Mouse (Mus musculus) spleen, adult 12 weeks (tissue): ENCODE results near the gene 1700067K01Rik.
A peak's percentile ranks its signal among the peaks of the same experiment; 100 is the strongest.
"Not testable (repeated sequence)": the region's sequence is repeated elsewhere in the genome, so short reads cannot be mapped to it uniquely, and the experiment has no call there.

Source experiments
- DNase-seq: peaks from one replicate; pipeline ENCODE4 v3.0.0; 2022; ENCODE audit warnings: low spot score

1700067K01Rik gene

DNA sequence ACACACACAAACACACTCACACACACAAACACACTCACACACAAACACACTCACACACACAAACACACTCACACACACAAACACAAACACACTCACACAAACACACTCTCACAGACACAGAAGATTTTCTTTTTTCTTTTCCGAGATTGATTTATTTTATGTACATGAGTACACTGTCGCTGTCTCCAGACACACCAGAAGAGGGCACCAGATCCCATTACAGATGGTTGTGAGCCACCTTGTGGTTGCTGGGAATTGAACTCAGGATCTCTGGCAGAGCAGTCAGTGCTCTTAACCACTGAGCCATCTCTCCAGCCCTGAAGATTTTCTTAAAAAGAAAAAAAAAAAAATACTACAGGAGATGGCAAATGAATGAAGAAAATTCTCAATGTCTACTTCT is 18.1 kb upstream of the 1700067K01Rik start:
- not testable (repeated sequence) for DNase-seq

GRCm38 (mm10) chr8:83989243-83989642 is 12.1 kb upstream of the 1700067K01Rik start:
- no peak for DNase-seq

- no peak for DNase-seq
Observed at GRCm38 (mm10) chr8:83990170-83990569, 11.1 kb upstream of the 1700067K01Rik start.

DNA sequence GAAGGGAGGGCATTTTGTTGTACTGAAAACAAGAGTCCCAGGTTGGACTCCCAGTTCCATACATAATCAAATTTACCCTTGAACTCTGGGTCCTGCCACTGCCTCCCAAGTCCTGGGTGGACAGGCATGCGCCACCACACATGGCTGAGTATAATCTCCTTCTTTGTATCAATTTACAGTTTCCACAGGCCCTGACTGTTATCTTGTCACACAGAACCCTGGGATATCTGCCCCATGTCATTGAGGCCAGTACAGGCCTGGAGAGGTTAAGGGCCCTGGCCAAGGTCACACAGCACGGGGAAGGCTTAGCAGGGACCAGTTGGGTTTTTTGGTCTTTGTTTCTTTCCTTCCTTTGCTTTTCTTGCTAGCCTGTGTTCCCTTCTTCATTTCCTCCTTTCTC is 8.8 kb upstream of the 1700067K01Rik start:
- no peak for DNase-seq

DNA sequence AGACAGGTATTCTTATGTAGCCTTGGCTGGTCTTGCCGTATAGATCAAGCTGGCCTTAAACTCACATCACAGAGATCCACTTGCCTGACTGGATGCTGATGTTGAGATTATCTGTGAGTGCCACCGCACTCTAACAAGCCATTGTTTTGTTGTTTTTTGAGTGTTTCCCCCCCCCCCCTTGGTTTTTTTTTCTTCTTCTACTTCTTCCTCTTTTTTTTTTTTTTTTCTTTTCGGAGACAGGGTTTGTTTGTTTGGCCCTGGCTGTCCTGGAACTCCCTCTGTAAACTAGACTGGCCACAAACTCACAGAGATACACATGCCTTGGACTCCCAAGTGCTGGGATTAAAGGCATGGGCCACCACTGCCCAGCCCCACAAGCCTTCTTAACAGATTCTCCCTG is 7.3 kb upstream of the 1700067K01Rik start:
- DNase-seq: no peak

GRCm38 (mm10) chr8:83995973-83996372 is 5.3 kb upstream of the 1700067K01Rik start:
- DNase-seq: no peak

DNA sequence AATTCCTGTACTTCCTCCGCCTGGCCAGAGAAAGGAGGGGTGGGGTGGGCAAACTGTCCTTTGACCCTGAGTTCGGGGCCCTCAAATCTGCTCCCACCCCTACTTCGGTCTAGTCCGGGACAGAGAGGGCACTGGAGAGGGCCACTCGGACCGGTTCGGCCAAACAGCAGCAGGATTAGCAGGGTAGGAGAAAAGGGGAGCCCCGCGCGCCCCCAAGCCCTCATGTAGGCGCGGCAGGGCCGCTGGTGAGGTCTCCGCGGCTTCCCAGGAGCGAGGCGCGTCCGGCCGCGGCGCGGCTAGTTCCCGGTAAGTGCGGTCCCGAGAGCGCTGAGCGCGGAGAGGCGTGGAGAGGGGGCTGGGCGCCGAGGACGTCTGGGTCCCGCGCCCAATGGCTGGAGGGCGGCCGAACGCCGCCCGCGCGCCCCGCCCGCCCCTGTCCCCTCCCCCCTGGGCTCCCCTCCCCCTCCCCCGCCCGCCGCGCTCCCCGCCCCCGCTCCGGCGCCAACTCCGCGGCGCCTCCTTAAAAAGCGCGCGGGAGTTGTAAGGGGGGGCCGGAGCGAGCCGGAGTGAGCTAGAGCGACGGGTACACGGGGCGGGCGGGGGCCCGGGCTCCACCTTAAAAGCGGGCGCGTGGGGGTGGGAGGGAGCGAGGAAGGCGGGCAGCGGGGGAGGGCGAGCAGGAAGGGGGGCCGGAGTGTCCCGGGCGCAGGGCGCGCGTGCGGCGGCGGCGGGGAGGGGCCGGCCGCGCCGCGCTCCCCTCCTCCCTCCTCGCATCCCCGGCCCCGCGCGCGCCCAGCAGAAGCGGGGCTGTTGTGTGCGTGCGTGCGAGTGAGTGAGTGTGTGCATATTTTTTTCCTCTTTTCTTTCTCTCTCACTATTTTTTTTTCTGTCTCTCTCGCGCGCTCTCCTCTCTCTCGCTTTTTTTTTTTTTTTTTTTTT is 4.5 kb upstream of the 1700067K01Rik start:
- peak; percentile 72 for DNase-seq

GRCm38 (mm10) chr8:83997511-83998141 is 3.7 kb upstream of the 1700067K01Rik start, which contains the start of gene Samd1:
Samd1 (plus strand) TSS chr8:83997672.
- DNase-seq: no peak

DNA sequence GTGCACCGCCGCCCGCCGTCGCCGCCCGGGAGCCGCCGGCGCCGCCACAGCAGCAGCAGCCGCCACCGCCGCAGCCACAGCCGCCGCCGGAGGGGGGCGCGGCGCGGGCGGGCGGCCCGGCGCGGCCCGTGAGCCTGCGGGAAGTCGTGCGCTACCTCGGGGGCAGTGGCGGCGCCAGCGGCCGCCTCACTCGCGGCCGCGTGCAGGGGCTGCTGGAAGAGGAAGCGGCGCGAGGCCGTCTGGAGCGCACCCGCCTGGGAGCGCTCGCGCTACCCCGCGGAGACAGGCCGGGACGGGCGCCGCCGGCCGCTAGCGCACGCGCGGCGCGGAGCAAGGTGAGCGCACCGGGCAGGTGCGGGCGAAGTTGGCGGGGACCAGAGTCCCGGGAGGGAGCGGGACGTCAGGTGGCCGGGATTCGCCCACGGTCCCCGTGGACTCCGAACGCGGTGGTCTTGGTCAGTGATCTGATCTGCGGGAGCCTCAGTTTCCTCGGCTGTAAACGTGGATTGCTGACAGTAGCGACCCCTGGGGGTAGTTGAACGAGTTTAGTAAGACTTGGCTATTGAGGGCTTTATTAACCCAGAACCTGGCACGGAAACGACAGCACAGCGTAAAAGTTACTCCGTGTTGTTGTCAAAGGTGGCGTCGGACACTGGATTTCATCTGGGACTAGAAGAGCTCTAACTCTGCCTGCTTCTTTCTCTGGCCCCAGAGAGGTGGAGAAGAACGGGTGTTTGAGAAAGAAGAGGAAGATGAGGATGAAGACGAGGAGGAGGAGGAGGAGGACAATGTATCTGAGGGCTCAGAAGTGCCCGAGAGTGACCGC is 2.9 kb upstream of the 1700067K01Rik start:
- peak; percentile 66 for DNase-seq

GRCm38 (mm10) chr8:83999057-83999705 is 2.1 kb upstream of the 1700067K01Rik start:
- no peak for DNase-seq

GRCm38 (mm10) chr8:83999825-84000224 is 1.5 kb upstream of the 1700067K01Rik start:
- DNase-seq: no peak

DNA sequence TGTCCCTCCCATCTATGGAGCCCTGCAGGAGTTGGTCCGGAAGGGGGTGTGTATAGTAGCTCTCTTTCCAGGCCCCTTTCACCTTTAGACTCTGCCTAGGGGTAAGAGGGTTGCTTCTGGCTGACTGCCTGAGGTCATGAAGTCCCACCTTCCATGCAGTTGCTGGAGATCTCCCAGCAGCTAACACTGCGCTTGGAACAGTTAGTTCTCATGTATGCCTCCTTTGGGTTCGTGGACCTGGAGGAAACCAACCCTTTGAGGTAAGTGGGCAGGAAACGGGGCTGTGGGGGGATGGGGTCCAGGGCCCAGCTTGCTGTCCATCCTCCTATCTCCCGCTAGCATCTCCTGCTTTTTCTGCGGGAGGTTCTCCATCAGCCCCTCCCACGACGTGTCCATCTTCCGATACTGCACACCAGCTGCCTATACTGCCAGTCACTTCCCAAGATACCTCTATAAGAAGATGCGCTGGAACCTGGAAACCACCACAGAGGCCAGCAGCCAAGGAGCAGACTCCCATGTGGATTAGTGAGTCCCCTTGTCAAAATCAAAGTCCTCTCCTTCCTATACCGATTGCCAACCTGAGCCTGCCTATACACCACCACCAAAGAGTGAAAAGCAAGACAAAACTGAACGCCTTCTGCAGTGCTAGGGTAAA is 1.8 kb downstream of the 1700067K01Rik start:
- no peak for DNase-seq

DNA sequence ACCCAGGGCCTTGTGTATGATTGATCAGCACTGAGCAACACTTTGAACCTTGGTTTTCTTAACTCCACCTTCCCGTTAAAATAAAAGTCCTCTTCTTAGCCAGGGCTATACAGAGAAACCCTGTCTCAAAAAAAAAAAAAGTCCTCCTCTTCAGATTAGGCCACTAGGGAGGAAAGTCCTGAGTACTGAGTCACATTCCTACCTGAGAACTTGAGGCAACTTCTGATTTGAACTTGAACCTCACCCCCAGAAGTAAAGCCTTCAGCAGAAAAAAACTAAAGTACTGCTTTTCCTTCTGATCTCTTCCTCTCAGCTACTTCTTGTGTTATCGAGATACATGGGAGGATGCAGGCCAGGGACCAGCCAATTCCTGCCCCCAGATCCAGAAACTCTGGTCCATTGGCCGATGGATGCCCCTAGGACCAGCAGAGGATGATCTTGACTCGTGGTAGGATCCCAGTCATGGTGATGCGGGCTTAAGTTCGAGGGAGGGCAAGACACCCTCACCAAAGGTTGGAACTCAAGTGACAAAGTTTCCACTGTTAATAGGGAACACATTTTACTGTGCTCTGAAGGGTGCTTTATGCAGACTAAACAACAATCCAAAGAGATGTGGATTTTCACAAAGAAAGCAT is 2.4 kb downstream of the 1700067K01Rik start:
- DNase-seq: no peak

GRCm38 (mm10) chr8:84004533-84005201 is 3.4 kb downstream of the 1700067K01Rik start:
- DNase-seq: peak; percentile 81

- not testable (repeated sequence) for DNase-seq
Observed at GRCm38 (mm10) chr8:84005502-84005901, 4.2 kb downstream of the 1700067K01Rik start.

DNA sequence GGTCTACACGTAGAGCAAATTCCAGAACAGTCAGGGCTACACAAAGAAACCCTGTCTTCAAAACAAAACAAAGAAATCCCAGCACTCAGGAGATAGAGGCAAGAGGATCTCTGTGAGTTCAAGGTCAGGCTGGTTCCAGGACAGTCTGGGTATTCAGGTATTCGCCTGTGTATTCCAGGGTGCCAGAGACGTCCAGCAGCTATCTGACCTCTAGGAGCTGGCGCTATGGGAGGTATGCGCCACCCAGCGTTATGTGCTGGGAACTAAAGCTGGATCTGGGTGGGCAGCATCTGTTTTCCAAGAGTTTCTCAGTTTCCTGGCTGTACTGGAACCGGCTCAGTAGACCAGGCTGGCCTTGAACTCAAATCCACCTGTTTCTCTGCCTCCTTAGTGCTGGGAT is 7.1 kb downstream of the 1700067K01Rik start:
- DNase-seq: no peak

DNA sequence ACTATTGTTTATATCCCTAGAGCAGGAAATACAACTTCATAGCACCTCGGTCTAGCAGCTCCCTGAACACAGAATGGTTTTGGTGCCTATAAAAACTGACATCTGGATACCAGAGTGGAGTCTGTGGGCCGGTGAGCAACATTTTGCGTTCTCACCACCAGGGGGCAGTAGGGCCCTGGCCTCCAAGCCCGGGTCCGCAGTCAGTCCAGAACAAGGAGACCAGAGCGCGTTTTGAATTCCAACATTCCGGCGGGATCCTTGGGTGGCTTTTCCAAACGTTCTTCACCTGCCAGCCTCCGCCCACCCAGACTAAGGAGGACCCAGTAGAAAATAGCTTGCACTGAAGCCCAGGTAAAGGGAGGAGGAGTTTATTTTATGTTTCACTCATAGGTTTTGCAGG is 8.6 kb downstream of the 1700067K01Rik start:
- no peak for DNase-seq

- peak; percentile 52 for DNase-seq
Observed at GRCm38 (mm10) chr8:84010625-84011611, 9.6 kb downstream of the 1700067K01Rik start.
